Mouse (Mus musculus): Measurements from ENCODE around the gene Inhbc.

The Inhbc gene

GRCm38 (mm10) chr10:127369834-127370820 lies at the start of gene Inhbc:
Gene Inhbc, minus strand, starts transcription at chr10:127370431.
- peak; percentile 15 for DNase-seq (ENCODE audit: low spot score)

- no peak for DNase-seq (ENCODE audit: low spot score)
Measured at GRCm38 (mm10) chr10:127414141-127414540, 43.9 kb upstream of the Inhbc start.

GRCm38 (mm10) chr10:127413585-127413984 lies 43.4 kb upstream of the Inhbc start:
- DNase-seq (ENCODE audit: low spot score) = no peak

GRCm38 (mm10) chr10:127412776-127413175 lies 42.5 kb upstream of the Inhbc start:
- DNase-seq (ENCODE audit: low spot score) = no peak

- DNase-seq (ENCODE audit: low spot score) = no peak
Measured at GRCm38 (mm10) chr10:127412101-127412500, 41.9 kb upstream of the Inhbc start.

- no peak for DNase-seq (ENCODE audit: low spot score)
Measured at GRCm38 (mm10) chr10:127407391-127407790, 37.2 kb upstream of the Inhbc start.

- DNase-seq (ENCODE audit: low spot score) = no peak
Measured at GRCm38 (mm10) chr10:127404701-127405100, 34.5 kb upstream of the Inhbc start.

- DNase-seq (ENCODE audit: low spot score) = no peak
Measured at GRCm38 (mm10) chr10:127391774-127392173, 21.5 kb upstream of the Inhbc start.

- no peak for DNase-seq (ENCODE audit: low spot score)
Measured at GRCm38 (mm10) chr10:127381743-127382134, 11.5 kb upstream of the Inhbc start.

GRCm38 (mm10) chr10:127380767-127381742 lies 10.8 kb upstream of the Inhbc start:
- peak; percentile 74 for DNase-seq (ENCODE audit: low spot score)

- DNase-seq (ENCODE audit: low spot score) = peak; percentile 95
Measured at GRCm38 (mm10) chr10:127380251-127380691, 10.0 kb upstream of the Inhbc start, which contains the start of gene R3hdm2. Gene R3hdm2, plus strand, starts transcription at chr10:127380327.

- DNase-seq (ENCODE audit: low spot score) = no peak
Measured at GRCm38 (mm10) chr10:127379654-127380053, 9.4 kb upstream of the Inhbc start.

- DNase-seq (ENCODE audit: low spot score) = no peak
Measured at GRCm38 (mm10) chr10:127377700-127378099, 7.5 kb upstream of the Inhbc start.

GRCm38 (mm10) chr10:127371023-127371422 lies 792 bp upstream of the Inhbc start:
- no peak for DNase-seq (ENCODE audit: low spot score)

GRCm38 (mm10) chr10:127368273-127368672 lies 2.0 kb downstream of the Inhbc start:
- no peak for DNase-seq (ENCODE audit: low spot score)

- no peak for DNase-seq (ENCODE audit: low spot score)
Measured at GRCm38 (mm10) chr10:127367116-127367515, 3.1 kb downstream of the Inhbc start.

GRCm38 (mm10) chr10:127360714-127361113 lies 9.5 kb downstream of the Inhbc start:
- DNase-seq (ENCODE audit: low spot score) = no peak

GRCm38 (mm10) chr10:127355336-127355735 lies 14.9 kb downstream of the Inhbc start:
- DNase-seq (ENCODE audit: low spot score) = no peak

GRCm38 (mm10) chr10:127353909-127354895 lies 16.0 kb downstream of the Inhbc start, which contains the start of gene Inhbe:
Gene Inhbe, minus strand, starts transcription at chr10:127354411.
- no peak for DNase-seq (ENCODE audit: low spot score)

GRCm38 (mm10) chr10:127352766-127353165 lies 17.5 kb downstream of the Inhbc start:
- DNase-seq (ENCODE audit: low spot score) = no peak

- peak; percentile 11 for DNase-seq (ENCODE audit: low spot score)
Measured at GRCm38 (mm10) chr10:127352187-127352586, 18.0 kb downstream of the Inhbc start.
